ENCODE assay signal across 8 mouse cellular contexts in the genomic region with DNA sequence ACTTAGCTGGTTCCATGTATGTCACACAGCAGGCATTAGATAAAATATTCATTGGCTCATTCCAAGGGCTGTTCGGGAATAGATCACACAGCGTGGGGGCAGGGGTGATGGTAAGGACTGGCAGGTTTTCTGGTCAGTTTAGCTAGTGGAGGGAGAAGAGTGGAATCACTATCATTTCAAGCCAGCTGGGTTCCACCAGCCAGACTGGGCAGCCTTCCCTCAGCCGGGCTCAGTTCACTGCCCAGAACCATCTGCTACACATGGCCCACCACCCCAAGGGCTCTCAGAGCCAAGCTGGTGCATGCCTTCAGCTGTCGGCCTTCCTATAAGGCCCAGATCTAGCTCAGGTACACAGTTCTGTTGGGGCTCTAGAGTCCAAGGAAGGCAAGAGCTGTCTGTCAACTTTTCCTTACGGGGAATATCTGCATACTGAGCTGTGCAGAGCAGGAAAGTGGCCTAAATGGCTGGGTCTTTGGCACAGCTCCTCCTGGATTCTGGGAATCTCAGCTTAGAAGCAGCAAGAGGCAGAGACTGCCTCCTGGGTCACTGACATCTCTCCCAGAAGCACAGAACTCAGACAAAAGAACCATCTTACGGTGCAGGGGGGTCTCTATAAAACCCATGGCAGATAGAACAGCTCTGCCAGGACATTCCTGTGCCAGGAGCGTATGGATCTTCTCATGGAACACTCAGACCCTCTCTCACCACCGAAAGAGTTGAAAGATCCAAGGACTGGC. TPM values are rescaled to one million over a fixed set of nuclear protein-coding genes. Genes with fewer than 3 reads are reported as not detected.
DNase-seq lines count a peak whose midpoint lies in the region; ATAC-seq lines count a peak whose summit lies in the region.

No protein-coding gene starts in this region.

- no peak overlapping the region for H3K9ac ChIP-seq in kidney, embryonic 14.5 days (ENCODE audit: low read depth, low read length)
- H3K9ac ChIP-seq in forebrain, embryonic 12.5 days: peak overlapping the region; percentile 90
- no peak overlapping the region for H3K9ac ChIP-seq in liver, embryonic 15.5 days

- H3K4me2 ChIP-seq in kidney, embryonic 14.5 days (replicated peaks; ENCODE audit: low read depth, low read length): peak overlapping the region; percentile 98
- peak overlapping the region; percentile 99 for H3K4me2 ChIP-seq in forebrain, embryonic 12.5 days
- peak overlapping the region; percentile 71; the same call in 1 of the 2 replicates for H3K4me2 ChIP-seq in liver, embryonic 15.5 days

- no peaks in the 10 kb centered on the region for H3K36me3 ChIP-seq in kidney, embryonic 14.5 days (ENCODE audit: control insufficient read depth, insufficient read depth, low read length)
- peaks cover 4% of the 10 kb centered on the region; the same call in 1 of the 2 replicates for H3K36me3 ChIP-seq in forebrain, embryonic 12.5 days (replicated peaks)
- H3K36me3 ChIP-seq in liver, embryonic 15.5 days (replicated peaks): no peaks in the 10 kb centered on the region

- no peak for ATAC-seq in kidney, embryonic 14.5 days (ENCODE audit: low FRiP score, low TSS enrichment)
- ATAC-seq in forebrain, embryonic 12.5 days (ENCODE audit: low FRiP score): no peak
- no peak for ATAC-seq in liver, embryonic 15.5 days (ENCODE audit: insufficient read depth)
- ATAC-seq in erythroblast, adult 5-6 weeks (replicated peaks; ENCODE audit: low FRiP score, poor library complexity, severe bottlenecking): no peak

- no peak for DNase-seq in kidney, postnatal 10 days
- DNase-seq in cerebellum, adult 11 months: peak; percentile 83
- no peak for DNase-seq in thymus, postnatal 10 days (ENCODE audit: low spot score in 2 of 2)
- DNase-seq in layer of hippocampus, adult 9-10 months (ENCODE audit: low spot score): no peak

- H3K27ac ChIP-seq in kidney, embryonic 14.5 days (ENCODE audit: low read depth, low read length): no peak overlapping the region
- 0 out of 2 replicates have a peak overlapping the region, but pooled peaks have one; percentile 82 for H3K27ac ChIP-seq in forebrain, embryonic 12.5 days
- H3K27ac ChIP-seq in liver, embryonic 15.5 days (replicated peaks): no peak overlapping the region

- H3K9me3 ChIP-seq in kidney, embryonic 14.5 days (ENCODE audit: control insufficient read depth, low read length): no peaks in the 10 kb centered on the region
- no peaks in the 10 kb centered on the region for H3K9me3 ChIP-seq in forebrain, embryonic 12.5 days
- no peaks in the 10 kb centered on the region for H3K9me3 ChIP-seq in liver, embryonic 15.5 days (replicated peaks)

- peaks cover 13% of the 10 kb centered on the region; the same call in 1 of the 2 replicates for H3K4me1 ChIP-seq in kidney, embryonic 14.5 days (ENCODE audit: control insufficient read depth, insufficient read depth, low read length)
- peaks cover 17% of the 10 kb centered on the region for H3K4me1 ChIP-seq in forebrain, embryonic 12.5 days
- H3K4me1 ChIP-seq in liver, embryonic 15.5 days (replicated peaks): peaks cover 5% of the 10 kb centered on the region; the same call in 1 of the 2 replicates

- no peak overlapping the region for H3K4me3 ChIP-seq in kidney, embryonic 14.5 days (ENCODE audit: low read length)
- H3K4me3 ChIP-seq in forebrain, embryonic 12.5 days (replicated peaks): peak overlapping the region; percentile 83
- H3K4me3 ChIP-seq in liver, embryonic 15.5 days (replicated peaks): no peak overlapping the region; the same call in 1 of the 2 replicates

- H3K27me3 ChIP-seq in kidney, embryonic 14.5 days (ENCODE audit: control insufficient read depth, insufficient read depth, low read length): peaks cover 10% of the 10 kb centered on the region; the same call in 1 of the 2 replicates
- peaks cover 11% of the 10 kb centered on the region for H3K27me3 ChIP-seq in forebrain, embryonic 12.5 days
- peaks cover 69% of the 10 kb centered on the region for H3K27me3 ChIP-seq in liver, embryonic 15.5 days

- 59% methylated on average over 8 of the region's 8 CpGs for WGBS in kidney, embryonic 14.5 days
- WGBS in forebrain, embryonic 12.5 days: 61% methylated on average over 8 of the region's 8 CpGs
- WGBS in liver, embryonic 15.5 days (ENCODE audit: insufficient replicate concordance): 55% methylated on average over 8 of the region's 8 CpGs

RNA-seq across cellular contexts. Expression of gene Macf1, which starts 1.5 kb away (rescaled TPM):
- polyA plus RNA-seq in kidney, embryonic 14.5 days (2014; fragmentation: Nextera tagmentation; extraction: Ambion mirVana): 59.2 and 89.2 TPM in 2 replicates
- 75.6 and 77.9 TPM in 2 replicates for polyA plus RNA-seq in forebrain, embryonic 12.5 days (2016; fragmentation: Nextera tagmentation; extraction: Ambion mirVana)
- polyA plus RNA-seq in liver, embryonic 15.5 days (2015; fragmentation: Nextera tagmentation; extraction: Ambion mirVana): 8.4 and 9.6 TPM in 2 replicates
- total RNA-seq in erythroblast, adult 5-6 weeks (2015; ENCODE audit: low replicate concordance): 48.5 and 52.5 TPM in 2 replicates
- total RNA-seq in erythroblast, adult 5-6 weeks (2017; ENCODE audit: low replicate concordance): 65.5 and 81.0 TPM in 2 replicates

RNA-seq across cellular contexts. Expression of gene Ndufs5, which starts 32.3 kb away (rescaled TPM):
- polyA plus RNA-seq in kidney, embryonic 14.5 days (2014; fragmentation: Nextera tagmentation; extraction: Ambion mirVana): 321 and 417 TPM in 2 replicates
- 315 and 318 TPM in 2 replicates for polyA plus RNA-seq in forebrain, embryonic 12.5 days (2016; fragmentation: Nextera tagmentation; extraction: Ambion mirVana)
- 144 and 157 TPM in 2 replicates for polyA plus RNA-seq in liver, embryonic 15.5 days (2015; fragmentation: Nextera tagmentation; extraction: Ambion mirVana)
- total RNA-seq in erythroblast, adult 5-6 weeks (2015; ENCODE audit: low replicate concordance): 25.3 and 32.9 TPM in 2 replicates
- 27.9 and 29.0 TPM in 2 replicates for total RNA-seq in erythroblast, adult 5-6 weeks (2017; ENCODE audit: low replicate concordance)
